Mouse (Mus musculus): ENCODE results near the gene Sugct. TPM values are rescaled to one million over a fixed set of nuclear protein-coding genes. Genes with fewer than 3 reads are reported as not detected.
A peak's percentile ranks its signal among the peaks of the same experiment; 100 is the strongest.

Gene Sugct
- total and polyA plus RNA-seq, 3 experiments, result 1.00 to 1.0 (median 1.0) TPM

DNA sequence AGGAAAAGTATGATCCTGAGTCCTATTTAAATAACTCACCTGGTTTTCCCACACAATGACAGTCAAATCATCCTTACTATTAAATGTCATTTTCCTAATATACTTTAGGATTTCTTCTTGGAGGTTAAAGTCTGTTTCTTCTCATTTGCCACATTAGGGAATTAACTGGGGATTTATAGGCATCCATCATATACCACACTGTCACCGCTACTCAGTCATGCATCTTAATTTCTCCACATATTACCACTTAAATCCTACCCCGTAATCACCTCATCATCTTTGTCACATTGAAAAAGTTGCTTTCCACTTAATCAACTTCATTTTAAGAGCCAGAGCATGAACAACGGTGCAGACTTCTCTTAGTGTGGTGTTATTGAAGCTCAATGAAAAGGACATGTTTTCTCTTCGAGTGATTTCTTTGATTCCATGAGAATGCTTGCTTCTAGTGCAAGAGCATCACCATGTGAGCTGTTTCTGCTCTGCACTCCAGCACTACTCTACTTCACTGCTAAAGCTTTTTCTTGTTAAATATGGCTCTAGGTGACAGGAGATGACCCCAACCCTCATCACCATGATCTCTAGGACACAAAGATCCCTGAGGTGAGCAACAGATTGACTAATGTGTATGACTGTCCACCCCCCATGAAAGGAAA, 730.4 kb downstream of the Sugct start:
- no peak overlapping the region for H3K9ac ChIP-seq (ENCODE audit: low read depth, low read length)
- H3K79me2 ChIP-seq (replicated peaks; ENCODE audit: control insufficient read depth, insufficient read depth, low read length), result no peaks in the 10 kb centered on the region
- no peaks in the 10 kb centered on the region for H3K4me1 ChIP-seq (ENCODE audit: control insufficient read depth, insufficient read depth, low read length)
- no peak for DNase-seq
- H3K27ac ChIP-seq, result no peak overlapping the region
- H3K27me3 ChIP-seq (ENCODE audit: control insufficient read depth, insufficient read depth, low read length), result no peaks in the 10 kb centered on the region
- no peak overlapping the region for H3K4me3 ChIP-seq
- H3K36me3 ChIP-seq (ENCODE audit: control insufficient read depth, insufficient read depth, low read length), result no peaks in the 10 kb centered on the region
- WGBS, result 72% methylated on average over 4 of the region's 4 CpGs
- intact Hi-C loops (cut with DNase I), result loop anchor here (5.0 kb wide), 1 partner anchor 953 kb away; the partner anchor contains the start of gene Inhba
- TF ChIP-seq POLR2A (IDR thresholded peaks at IDR 0.05; ENCODE audit: insufficient read depth, low read depth, low read length) (no peak), CTCF (IDR thresholded peaks at IDR 0.05) (peak; percentile 51), EP300 (IDR thresholded peaks at IDR 0.05; ENCODE audit: insufficient read depth, low read depth, low read length) (no peak)

DNA sequence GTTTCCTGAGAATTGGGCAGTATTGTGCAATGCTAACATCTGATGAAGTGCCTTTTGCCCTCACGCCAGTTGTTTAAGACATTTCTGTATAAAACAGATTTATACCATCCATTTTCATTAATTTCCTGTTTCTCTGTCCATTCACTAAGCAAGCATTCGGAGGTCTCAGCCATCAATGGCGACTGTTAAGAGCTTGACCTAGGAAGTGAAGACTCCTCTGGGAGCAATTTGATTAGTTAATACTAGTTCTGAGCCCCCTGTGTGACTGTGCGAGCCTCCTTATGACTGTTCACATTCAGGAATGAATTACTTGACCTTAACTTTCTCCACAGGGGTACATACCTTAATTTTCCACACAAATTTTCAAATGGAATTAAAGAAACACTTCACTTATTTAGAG, 743.3 kb downstream of the Sugct start:
- H3K27ac ChIP-seq, result no peak overlapping the region
- 66% methylated on average over 4 of the region's 4 CpGs for WGBS
- H3K27me3 ChIP-seq (ENCODE audit: control insufficient read depth, insufficient read depth, low read length), result no peaks in the 10 kb centered on the region
- no peaks in the 10 kb centered on the region for H3K79me2 ChIP-seq (replicated peaks; ENCODE audit: control insufficient read depth, insufficient read depth, low read length)
- intact Hi-C loops (cut with DNase I), result no loop called here
- no peak overlapping the region for H3K4me3 ChIP-seq
- no peak for DNase-seq
- TF ChIP-seq POLR2A (IDR thresholded peaks at IDR 0.05; ENCODE audit: insufficient read depth, low read depth, low read length) (no peak), CTCF (IDR thresholded peaks at IDR 0.05) (no peak), EP300 (IDR thresholded peaks at IDR 0.05; ENCODE audit: insufficient read depth, low read depth, low read length) (no peak)
- H3K9ac ChIP-seq (ENCODE audit: low read depth, low read length), result no peak overlapping the region
- H3K4me1 ChIP-seq (ENCODE audit: control insufficient read depth, insufficient read depth, low read length), result no peaks in the 10 kb centered on the region
- no peaks in the 10 kb centered on the region for H3K36me3 ChIP-seq (ENCODE audit: control insufficient read depth, insufficient read depth, low read length)

DNA sequence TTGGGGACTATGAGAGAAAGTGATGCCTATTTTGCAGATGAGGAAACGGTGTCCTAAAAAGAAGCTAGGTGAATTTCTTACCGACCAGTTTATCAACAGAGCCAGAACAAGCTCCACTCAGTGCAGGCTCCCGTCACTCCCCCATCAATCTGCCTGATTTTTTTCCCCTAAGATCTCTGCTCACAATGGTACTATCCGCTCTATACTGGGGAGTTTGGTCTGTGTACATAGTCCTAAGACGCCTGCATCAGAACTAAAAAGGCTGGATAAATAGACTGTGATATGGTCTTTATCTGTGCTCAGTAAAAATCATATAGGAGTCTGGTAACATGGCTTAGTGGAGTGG, 755.9 kb downstream of the Sugct start:
- Histone ChIP-seq H3K4me1 (ENCODE audit: control insufficient read depth, insufficient read depth, low read length) (no peaks in the 10 kb centered on the region; the same call in 1 of the 2 replicates), H3K9ac (ENCODE audit: low read depth, low read length) (no peak overlapping the region), H3K27me3 (ENCODE audit: control insufficient read depth, insufficient read depth, low read length) (no peaks in the 10 kb centered on the region), H3K36me3 (ENCODE audit: control insufficient read depth, insufficient read depth, low read length) (peaks cover 2% of the 10 kb centered on the region; the same call in 1 of the 2 replicates), H3K4me3 (no peak overlapping the region), H3K27ac (no peak overlapping the region), H3K79me2 (replicated peaks; ENCODE audit: control insufficient read depth, insufficient read depth, low read length) (no peaks in the 10 kb centered on the region)
- WGBS, result 78% methylated on average over 5 of the region's 5 CpGs
- TF ChIP-seq CTCF (IDR thresholded peaks at IDR 0.05) (no peak), POLR2A (IDR thresholded peaks at IDR 0.05; ENCODE audit: insufficient read depth, low read depth, low read length) (no peak), EP300 (IDR thresholded peaks at IDR 0.05; ENCODE audit: insufficient read depth, low read depth, low read length) (no peak)
- intact Hi-C loops (cut with DNase I), result loop anchor here (10.0 kb wide), 1 partner anchor 165 kb away; no protein-coding TSS in a partner anchor
- no peak for DNase-seq

DNA sequence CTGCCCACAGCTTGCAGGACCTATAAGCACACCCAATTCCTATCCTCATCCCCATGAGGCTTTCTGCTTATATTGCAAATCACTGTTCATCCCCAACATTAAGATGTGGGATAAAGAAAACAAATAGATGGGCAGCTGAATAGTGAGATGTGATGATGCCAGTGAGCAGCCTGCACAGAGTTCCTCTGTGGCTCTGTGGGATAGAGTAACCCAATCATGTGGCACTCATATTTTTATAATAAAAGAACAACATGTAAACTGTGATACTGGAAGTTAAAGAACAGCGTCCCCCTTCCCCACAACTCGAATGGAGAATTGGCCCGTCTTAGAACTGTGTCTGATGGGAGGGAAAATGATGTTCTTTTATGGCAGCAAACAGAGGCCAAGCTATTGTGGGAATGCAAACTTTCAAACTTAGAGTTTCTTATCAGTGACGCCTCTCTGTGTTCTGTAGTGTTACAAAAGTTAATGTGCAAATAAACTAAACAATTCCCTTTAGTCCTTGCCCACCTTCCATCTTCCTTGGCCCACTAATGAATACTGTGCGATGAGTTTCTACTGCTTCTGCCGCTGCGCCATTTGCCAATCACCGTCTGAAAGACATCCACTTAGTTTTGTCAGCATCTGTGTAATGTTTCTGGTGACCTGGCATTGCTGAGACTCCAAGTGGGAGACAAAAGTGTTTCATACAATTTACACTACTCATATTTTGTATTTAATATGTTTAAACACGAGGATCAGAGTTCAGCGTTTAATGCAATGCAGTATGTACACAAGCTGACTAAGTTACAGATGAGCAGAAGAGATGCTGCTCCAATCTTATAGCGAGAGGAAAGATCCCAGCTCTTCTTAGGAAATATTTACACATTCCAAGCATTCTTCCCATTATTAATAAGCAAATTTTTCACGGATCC, 756.5 kb downstream of the Sugct start:
- no peak overlapping the region for H3K9ac ChIP-seq (ENCODE audit: low read depth, low read length)
- intact Hi-C loops (cut with DNase I), result loop anchor here (10.0 kb wide), 1 partner anchor 164 kb away; no protein-coding TSS in a partner anchor
- H3K36me3 ChIP-seq (ENCODE audit: control insufficient read depth, insufficient read depth, low read length), result peaks cover 2% of the 10 kb centered on the region; the same call in 1 of the 2 replicates
- H3K27ac ChIP-seq, result peak overlapping the region; percentile 60
- no peak for DNase-seq
- H3K4me1 ChIP-seq (ENCODE audit: control insufficient read depth, insufficient read depth, low read length), result no peaks in the 10 kb centered on the region; the same call in 1 of the 2 replicates
- no peak for TF ChIP-seq POLR2A (IDR thresholded peaks at IDR 0.05; ENCODE audit: insufficient read depth, low read depth, low read length)
- TF ChIP-seq EP300 (IDR thresholded peaks at IDR 0.05; ENCODE audit: insufficient read depth, low read depth, low read length), result no peak
- TF ChIP-seq CTCF (IDR thresholded peaks at IDR 0.05), result no peak
- 75% methylated on average over 12 of the region's 12 CpGs for WGBS
- no peaks in the 10 kb centered on the region for H3K27me3 ChIP-seq (ENCODE audit: control insufficient read depth, insufficient read depth, low read length)
- no peaks in the 10 kb centered on the region for H3K79me2 ChIP-seq (replicated peaks; ENCODE audit: control insufficient read depth, insufficient read depth, low read length)
- H3K4me3 ChIP-seq, result no peak overlapping the region

DNA sequence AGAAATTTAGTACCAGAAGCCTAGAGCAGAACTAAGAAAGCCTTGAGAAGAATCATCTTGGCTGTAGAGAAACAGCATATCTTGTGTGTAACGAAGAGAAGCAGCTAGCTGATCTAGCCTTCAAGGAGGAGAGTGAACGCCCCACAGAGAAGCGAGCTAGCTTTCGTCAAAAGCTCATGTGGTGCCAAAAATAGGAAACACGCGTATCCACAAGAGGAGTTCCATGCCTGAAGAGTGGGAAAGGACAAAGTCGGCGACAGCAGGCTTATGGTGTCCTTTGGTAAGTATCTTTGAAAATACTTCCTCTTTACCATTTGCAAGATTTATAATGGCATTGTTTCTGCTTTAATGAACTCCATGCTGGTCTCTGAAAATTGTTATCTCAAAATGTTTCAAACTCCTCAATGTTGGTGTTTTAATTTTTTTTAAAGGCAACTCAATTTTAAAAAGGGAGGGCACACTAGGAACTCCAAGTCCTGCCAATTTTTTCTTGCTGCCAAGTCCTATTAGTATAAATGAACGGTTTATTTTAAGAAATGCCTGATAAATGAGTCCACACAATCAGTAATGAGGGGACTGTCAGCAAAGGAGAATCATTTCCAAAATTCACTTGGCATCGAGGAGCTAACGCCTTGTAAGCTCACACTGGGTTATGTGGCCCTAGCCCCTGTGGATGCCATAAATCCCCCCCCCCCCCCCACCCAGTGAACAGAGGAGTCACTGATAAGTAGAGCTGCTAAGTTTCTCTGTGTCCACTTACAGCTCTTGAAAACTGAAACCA, 757.7 kb downstream of the Sugct start:
- TF ChIP-seq POLR2A (IDR thresholded peaks at IDR 0.05; ENCODE audit: insufficient read depth, low read depth, low read length), result peak; percentile 18; the same call in 1 of the 2 replicates
- TF ChIP-seq EP300 (IDR thresholded peaks at IDR 0.05; ENCODE audit: insufficient read depth, low read depth, low read length), result 0 out of 2 replicates have a peak, but pooled peaks have one; percentile 18
- TF ChIP-seq CTCF (IDR thresholded peaks at IDR 0.05), result no peak
- no peak overlapping the region for H3K9ac ChIP-seq (ENCODE audit: low read depth, low read length)
- DNase-seq, result peak; percentile 20 to 53
- H3K4me3 ChIP-seq, result no peak overlapping the region
- peak overlapping the region; percentile 68 for H3K27ac ChIP-seq
- H3K27me3 ChIP-seq (ENCODE audit: control insufficient read depth, insufficient read depth, low read length), result no peaks in the 10 kb centered on the region
- no peaks in the 10 kb centered on the region for H3K79me2 ChIP-seq (replicated peaks; ENCODE audit: control insufficient read depth, insufficient read depth, low read length)
- H3K4me1 ChIP-seq (ENCODE audit: control insufficient read depth, insufficient read depth, low read length), result no peaks in the 10 kb centered on the region; the same call in 1 of the 2 replicates
- intact Hi-C loops (cut with DNase I), result loop anchor here (10.0 kb wide), 1 partner anchor 163 kb away; no protein-coding TSS in a partner anchor
- WGBS, result 34% methylated on average over 11 of the region's 11 CpGs
- peaks cover 2% of the 10 kb centered on the region; the same call in 1 of the 2 replicates for H3K36me3 ChIP-seq (ENCODE audit: control insufficient read depth, insufficient read depth, low read length)
